Mouse (Mus musculus): ENCODE measurements at regions not wholly inside any gene's neighbourhood (a gene's known extent, or its start where the extent isn't known, plus 50 kb on each side); places are given as distances from the start of the nearest gene placed in this dataset.

DNA sequence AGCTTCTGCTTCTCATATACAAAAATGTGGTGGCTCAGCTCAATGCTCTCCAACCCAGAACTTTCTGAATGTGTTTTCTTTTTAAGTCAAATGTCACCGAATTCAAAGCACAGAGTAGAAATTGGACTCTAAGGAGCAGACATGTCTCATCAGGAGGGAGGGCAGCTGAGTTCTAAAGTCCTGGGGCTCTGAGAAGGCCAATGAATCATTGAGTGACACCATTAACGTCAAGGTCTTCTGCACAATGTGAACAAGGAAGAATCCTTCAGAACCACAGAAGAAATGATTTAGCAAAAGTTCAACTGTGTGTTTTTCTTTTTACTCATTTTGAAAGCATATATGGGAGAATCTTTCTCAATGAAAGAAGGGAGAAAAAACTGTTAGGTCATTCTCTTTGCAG, 88.6 kb upstream of the Tbl1x start:
- TF ChIP-seq CTCF (conservative IDR thresholded peaks at IDR 0.05; ENCODE audit: low read length) (no peak), NANOG (IDR thresholded peaks at IDR 0.05; ENCODE audit: borderline replicate concordance, low read length) (no peak), POU5F1 (IDR thresholded peaks at IDR 0.05; ENCODE audit: borderline replicate concordance, low read length) (no peak)

Measured in E14TG2a.4 (cell line).